Mouse (Mus musculus) kidney, postnatal 36 days (tissue): Measurements from ENCODE around the gene Defa32.
"Not testable (repeated sequence)": the region's sequence is repeated elsewhere in the genome, so short reads cannot be mapped to it uniquely, and the experiment has no call there.

ENCODE experiments used
- DNase-seq, 2 experiments: peaks; one replicate each; pipeline ENCODE4 v3.0.0; 2021 to 2022; ENCODE audit warnings: mixed read lengths in 2 of 2

Defa32 gene

GRCm38 (mm10) chr8:21528732-21529131 is at the start of gene Defa32:
Defa32 (plus strand) TSS chr8:21529032.
- not testable (repeated sequence) for DNase-seq

GRCm38 (mm10) chr8:21508958-21509357 is 19.9 kb upstream of the Defa32 start, which contains the start of gene Defa20:
Defa20 (plus strand) TSS chr8:21509258.
- DNase-seq: not testable (repeated sequence)

GRCm38 (mm10) chr8:21565086-21565485 is 36.3 kb downstream of the Defa32 start, which contains the start of gene Defa37:
Defa37 (plus strand) TSS chr8:21565386.
- DNase-seq: not testable (repeated sequence)
